Mouse (Mus musculus): ENCODE data around the gene Slc48a1. TPM values are rescaled to one million over a fixed set of nuclear protein-coding genes. Genes with fewer than 3 reads are reported as not detected.

The Slc48a1 gene
- polyA plus RNA-seq, 1 experiment from 2014 or later = 36.5 TPM

- H3K4me1 ChIP-seq (ENCODE audit: control insufficient read depth, insufficient read depth, low read length) = peaks cover 43% of the 10 kb centered on the region
- no peak overlapping the region for H3K4me2 ChIP-seq (ENCODE audit: low read depth, low read length)
- H3K9ac ChIP-seq (ENCODE audit: low read length) = no peak overlapping the region
- no peak overlapping the region for H3K27ac ChIP-seq (ENCODE audit: low read length)
- 69% methylated on average over 9 of the region's 9 CpGs for WGBS
- no peaks in the 10 kb centered on the region for H3K9me3 ChIP-seq (replicated peaks; ENCODE audit: control insufficient read depth, low read length)
- H3K4me3 ChIP-seq (replicated peaks; ENCODE audit: low read length) = no peak overlapping the region
- H3K36me3 ChIP-seq (ENCODE audit: control insufficient read depth, insufficient read depth, low read length) = no peaks in the 10 kb centered on the region
- ATAC-seq (ENCODE audit: insufficient read depth, low FRiP score) = no peak
- H3K27me3 ChIP-seq (ENCODE audit: control insufficient read depth, insufficient read depth, low read length) = no peaks in the 10 kb centered on the region
Measured at GRCm38 (mm10) chr15:97832764-97833479, 54.6 kb downstream of the Slc48a1 start.

GRCm38 (mm10) chr15:97836153-97836893, 58.0 kb downstream of the Slc48a1 start:
- Histone ChIP-seq H3K27ac (ENCODE audit: low read length) (no peak overlapping the region), H3K27me3 (ENCODE audit: control insufficient read depth, insufficient read depth, low read length) (no peaks in the 10 kb centered on the region), H3K36me3 (ENCODE audit: control insufficient read depth, insufficient read depth, low read length) (no peaks in the 10 kb centered on the region), H3K9me3 (replicated peaks; ENCODE audit: control insufficient read depth, low read length) (no peaks in the 10 kb centered on the region), H3K4me3 (replicated peaks; ENCODE audit: low read length) (no peak overlapping the region), H3K4me2 (ENCODE audit: low read depth, low read length) (no peak overlapping the region), H3K4me1 (ENCODE audit: control insufficient read depth, insufficient read depth, low read length) (peaks cover 38% of the 10 kb centered on the region), H3K9ac (ENCODE audit: low read length) (no peak overlapping the region)
- no peak for ATAC-seq (ENCODE audit: insufficient read depth, low FRiP score)
- 55% methylated on average over 17 of the region's 17 CpGs for WGBS

GRCm38 (mm10) chr15:97836894-97837247, 58.6 kb downstream of the Slc48a1 start:
- no peak for ATAC-seq (ENCODE audit: insufficient read depth, low FRiP score)
- Histone ChIP-seq H3K4me2 (ENCODE audit: low read depth, low read length) (no peak overlapping the region), H3K9ac (ENCODE audit: low read length) (no peak overlapping the region), H3K4me1 (ENCODE audit: control insufficient read depth, insufficient read depth, low read length) (peaks cover 37% of the 10 kb centered on the region), H3K36me3 (ENCODE audit: control insufficient read depth, insufficient read depth, low read length) (no peaks in the 10 kb centered on the region), H3K27me3 (ENCODE audit: control insufficient read depth, insufficient read depth, low read length) (no peaks in the 10 kb centered on the region), H3K4me3 (replicated peaks; ENCODE audit: low read length) (no peak overlapping the region), H3K27ac (ENCODE audit: low read length) (no peak overlapping the region), H3K9me3 (replicated peaks; ENCODE audit: control insufficient read depth, low read length) (no peaks in the 10 kb centered on the region)
- WGBS = 52% methylated on average over 8 of the region's 8 CpGs

GRCm38 (mm10) chr15:97837491-97838061, 59.3 kb downstream of the Slc48a1 start:
- H3K36me3 ChIP-seq (ENCODE audit: control insufficient read depth, insufficient read depth, low read length) = no peaks in the 10 kb centered on the region
- H3K9ac ChIP-seq (ENCODE audit: low read length) = no peak overlapping the region
- WGBS = 19% methylated on average over 8 of the region's 8 CpGs
- H3K4me3 ChIP-seq (replicated peaks; ENCODE audit: low read length) = no peak overlapping the region
- peaks cover 31% of the 10 kb centered on the region for H3K4me1 ChIP-seq (ENCODE audit: control insufficient read depth, insufficient read depth, low read length)
- H3K27ac ChIP-seq (ENCODE audit: low read length) = peak overlapping the region; percentile 52; the same call in 1 of the 2 replicates
- ATAC-seq (ENCODE audit: insufficient read depth, low FRiP score) = peak; percentile 31; the same call in 1 of the 2 replicates
- H3K9me3 ChIP-seq (replicated peaks; ENCODE audit: control insufficient read depth, low read length) = no peaks in the 10 kb centered on the region
- no peak overlapping the region for H3K4me2 ChIP-seq (ENCODE audit: low read depth, low read length)
- no peaks in the 10 kb centered on the region for H3K27me3 ChIP-seq (ENCODE audit: control insufficient read depth, insufficient read depth, low read length)

- Histone ChIP-seq H3K4me1 (ENCODE audit: control insufficient read depth, insufficient read depth, low read length) (peaks cover 31% of the 10 kb centered on the region), H3K9ac (ENCODE audit: low read length) (no peak overlapping the region), H3K4me3 (replicated peaks; ENCODE audit: low read length) (no peak overlapping the region), H3K27ac (ENCODE audit: low read length) (no peak overlapping the region; the same call in 1 of the 2 replicates), H3K9me3 (replicated peaks; ENCODE audit: control insufficient read depth, low read length) (no peaks in the 10 kb centered on the region), H3K36me3 (ENCODE audit: control insufficient read depth, insufficient read depth, low read length) (no peaks in the 10 kb centered on the region), H3K4me2 (ENCODE audit: low read depth, low read length) (no peak overlapping the region), H3K27me3 (ENCODE audit: control insufficient read depth, insufficient read depth, low read length) (no peaks in the 10 kb centered on the region)
- ATAC-seq (ENCODE audit: insufficient read depth, low FRiP score) = no peak
- 75% methylated on average over 4 of the region's 4 CpGs for WGBS
Measured at GRCm38 (mm10) chr15:97838395-97838794, 60.1 kb downstream of the Slc48a1 start.

- Histone ChIP-seq H3K4me2 (ENCODE audit: low read depth, low read length) (no peak overlapping the region), H3K9me3 (replicated peaks; ENCODE audit: control insufficient read depth, low read length) (no peaks in the 10 kb centered on the region), H3K27me3 (ENCODE audit: control insufficient read depth, insufficient read depth, low read length) (no peaks in the 10 kb centered on the region), H3K4me3 (replicated peaks; ENCODE audit: low read length) (no peak overlapping the region), H3K36me3 (ENCODE audit: control insufficient read depth, insufficient read depth, low read length) (no peaks in the 10 kb centered on the region), H3K27ac (ENCODE audit: low read length) (peak overlapping the region; percentile 77; the same call in 1 of the 2 replicates), H3K4me1 (ENCODE audit: control insufficient read depth, insufficient read depth, low read length) (peaks cover 31% of the 10 kb centered on the region), H3K9ac (ENCODE audit: low read length) (no peak overlapping the region)
- no peak for ATAC-seq (ENCODE audit: insufficient read depth, low FRiP score)
- WGBS = 91% methylated on average over 2 of the region's 2 CpGs
Measured at GRCm38 (mm10) chr15:97839012-97839411, 60.7 kb downstream of the Slc48a1 start.

- Histone ChIP-seq H3K27ac (ENCODE audit: low read length) (peak overlapping the region; percentile 77), H3K36me3 (ENCODE audit: control insufficient read depth, insufficient read depth, low read length) (no peaks in the 10 kb centered on the region), H3K4me3 (replicated peaks; ENCODE audit: low read length) (no peak overlapping the region), H3K4me1 (ENCODE audit: control insufficient read depth, insufficient read depth, low read length) (peaks cover 31% of the 10 kb centered on the region), H3K9ac (ENCODE audit: low read length) (0 out of 2 replicates have a peak overlapping the region, but pooled peaks have one; percentile 14), H3K4me2 (ENCODE audit: low read depth, low read length) (no peak overlapping the region), H3K27me3 (ENCODE audit: control insufficient read depth, insufficient read depth, low read length) (no peaks in the 10 kb centered on the region), H3K9me3 (replicated peaks; ENCODE audit: control insufficient read depth, low read length) (no peaks in the 10 kb centered on the region)
- WGBS = 79% methylated on average over 4 of the region's 4 CpGs
- ATAC-seq (ENCODE audit: insufficient read depth, low FRiP score) = no peak
Measured at GRCm38 (mm10) chr15:97839473-97839872, 61.2 kb downstream of the Slc48a1 start.

GRCm38 (mm10) chr15:97839991-97840455, 61.7 kb downstream of the Slc48a1 start:
- 32% methylated on average over 3 of the region's 3 CpGs for WGBS
- Histone ChIP-seq H3K27ac (ENCODE audit: low read length) (peak overlapping the region; percentile 77), H3K4me3 (replicated peaks; ENCODE audit: low read length) (no peak overlapping the region), H3K36me3 (ENCODE audit: control insufficient read depth, insufficient read depth, low read length) (no peaks in the 10 kb centered on the region), H3K4me2 (ENCODE audit: low read depth, low read length) (no peak overlapping the region), H3K9ac (ENCODE audit: low read length) (0 out of 2 replicates have a peak overlapping the region, but pooled peaks have one; percentile 14), H3K27me3 (ENCODE audit: control insufficient read depth, insufficient read depth, low read length) (no peaks in the 10 kb centered on the region), H3K4me1 (ENCODE audit: control insufficient read depth, insufficient read depth, low read length) (peaks cover 31% of the 10 kb centered on the region), H3K9me3 (replicated peaks; ENCODE audit: control insufficient read depth, low read length) (no peaks in the 10 kb centered on the region)
- ATAC-seq (ENCODE audit: insufficient read depth, low FRiP score) = peak; percentile 76

GRCm38 (mm10) chr15:97840781-97841180, 62.5 kb downstream of the Slc48a1 start:
- peak overlapping the region; percentile 77 for H3K27ac ChIP-seq (ENCODE audit: low read length)
- 88% methylated on average over 1 of the region's 1 CpGs for WGBS

More at GRCm38 (mm10) chr15:97840781-97841180, 62.5 kb downstream of the Slc48a1 start:
- H3K4me2 ChIP-seq (ENCODE audit: low read depth, low read length) = no peak overlapping the region
- H3K27me3 ChIP-seq (ENCODE audit: control insufficient read depth, insufficient read depth, low read length) = no peaks in the 10 kb centered on the region
- no peaks in the 10 kb centered on the region for H3K36me3 ChIP-seq (ENCODE audit: control insufficient read depth, insufficient read depth, low read length)
- no peak overlapping the region for H3K4me3 ChIP-seq (replicated peaks; ENCODE audit: low read length)
- no peak for ATAC-seq (ENCODE audit: insufficient read depth, low FRiP score)
- H3K9me3 ChIP-seq (replicated peaks; ENCODE audit: control insufficient read depth, low read length) = no peaks in the 10 kb centered on the region
- H3K9ac ChIP-seq (ENCODE audit: low read length) = no peak overlapping the region
- peaks cover 31% of the 10 kb centered on the region for H3K4me1 ChIP-seq (ENCODE audit: control insufficient read depth, insufficient read depth, low read length)

Data from stomach, embryonic 16.5 days (tissue).